Mouse (Mus musculus) heart, embryonic 11.5 days (tissue): ENCODE measurements around the gene Zdhhc4. TPM values are rescaled to one million over a fixed set of nuclear protein-coding genes. Genes with fewer than 3 reads are reported as not detected.

Source experiments
- ATAC-seq: fragments of 200-750 bp; cut with Nextera tagmentation; replicated peaks from 2 replicates; pipeline ENCODE4 v1.8.0; 2017; ENCODE audit warnings: moderate library complexity; ENCODE audit not compliant: insufficient number of reproducible peaks, low FRiP score, low TSS enrichment
- H3K27ac ChIP-seq: fragments of 300-500 bp; sonication (generic); 2 replicates; pipeline ENCODE4 v1.5.1; 2014; ENCODE audit warnings: mild to moderate bottlenecking, low read depth, low read length
- H3K27me3 ChIP-seq: fragments of 300-500 bp; sonication (generic); 2 replicates; pipeline ENCODE4 v1.6.1; 2014; ENCODE audit warnings: mild to moderate bottlenecking, low read length, mixed read lengths; ENCODE audit not compliant: control insufficient read depth, insufficient read depth
- H3K36me3 ChIP-seq: fragments of 300-500 bp; sonication (generic); 2 replicates; pipeline ENCODE4 v1.6.1; 2014; ENCODE audit warnings: mild to moderate bottlenecking, low read length, moderate library complexity, mixed read lengths; ENCODE audit not compliant: control insufficient read depth, insufficient read depth
- H3K4me1 ChIP-seq: fragments of 300-500 bp; sonication (generic); 2 replicates; pipeline ENCODE4 v1.6.1; 2014; ENCODE audit warnings: low read length; ENCODE audit not compliant: control insufficient read depth, insufficient read depth
- H3K4me2 ChIP-seq: fragments of 300-500 bp; sonication (generic); 2 replicates; pipeline ENCODE4 v1.6.1; 2014; ENCODE audit warnings: mild to moderate bottlenecking, moderate library complexity
- H3K4me3 ChIP-seq: fragments of 300-500 bp; sonication (generic); 2 replicates; pipeline ENCODE4 v1.5.1; 2014; ENCODE audit warnings: low read depth, low read length
- H3K9ac ChIP-seq: fragments of 300-500 bp; sonication (generic); 2 replicates; pipeline ENCODE4 v1.6.1; 2014; ENCODE audit warnings: mild to moderate bottlenecking, low read depth, low read length, moderate library complexity
- H3K9me3 ChIP-seq: fragments of 300-500 bp; sonication (generic); replicated peaks from 2 replicates; pipeline ENCODE4 v1.6.1; 2016; ENCODE audit warnings: low read length; ENCODE audit not compliant: control insufficient read depth
- whole genome bisulfite sequencing: fragments of 180-500 bp; shearing (Covaris S2); extraction: QIAGEN DNeasy Blood & Tissue Kit; methylation state at CpG from one replicate; pipeline ENCODE4 v1.1.7; 2014; ENCODE audit not compliant: insufficient replicate concordance; 5-methylcytosine and 5-hydroxymethylcytosine counted together
- polyA plus RNA-seq: library from polyadenylated mRNA; unstranded; fragments of >200 nt; fragmentation: Nextera tagmentation; extraction: Ambion mirVana; gene quantifications from 2 replicates; pipeline ENCODE4 v1.2.1, GENCODE M21; 2014

Gene Zdhhc4
- polyA plus RNA-seq, 1 experiment from 2014 or later = 56.9 TPM

- ATAC-seq = no peak
- Histone ChIP-seq H3K4me2 (peak overlapping the region; percentile 96), H3K9me3 (no peaks in the 10 kb centered on the region), H3K9ac (peak overlapping the region; percentile 79), H3K27me3 (no peaks in the 10 kb centered on the region), H3K4me3 (peak overlapping the region; percentile 76), H3K4me1 (peaks cover 10% of the 10 kb centered on the region), H3K27ac (no peak overlapping the region), H3K36me3 (no peaks in the 10 kb centered on the region)
- 33% methylated on average over 8 of the region's 8 CpGs for WGBS
These were observed 60.1 kb downstream of the Zdhhc4 start for GRCm38 (mm10) chr5:143268985-143269362.

- Histone ChIP-seq H3K4me3 (no peak overlapping the region), H3K9me3 (no peaks in the 10 kb centered on the region), H3K27me3 (no peaks in the 10 kb centered on the region), H3K4me1 (peaks cover 10% of the 10 kb centered on the region), H3K4me2 (no peak overlapping the region), H3K36me3 (no peaks in the 10 kb centered on the region), H3K27ac (no peak overlapping the region), H3K9ac (no peak overlapping the region)
- WGBS = 83% methylated on average over 6 of the region's 6 CpGs
- ATAC-seq = no peak
These were observed 62.3 kb downstream of the Zdhhc4 start for GRCm38 (mm10) chr5:143266794-143267193.

Other genes starting within 250 kb of the Zdhhc4 start
- 22.8 and 35.2 TPM in 2 replicates for gene Rnf216, start 216.3 kb downstream of the Zdhhc4 start, polyA plus RNA-seq
- gene Olfr718-ps1, start 181.7 kb downstream of the Zdhhc4 start, polyA plus RNA-seq = 0.06 and 0.07 TPM in 2 replicates
- 8.6 and 8.9 TPM in 2 replicates for gene Rbak, start 148.5 kb downstream of the Zdhhc4 start, polyA plus RNA-seq
- not detected in 2 replicates for gene Spdye4b, start 148.2 kb downstream of the Zdhhc4 start, polyA plus RNA-seq
- not detected in 2 replicates for gene Spdye4a, start 102.4 kb downstream of the Zdhhc4 start, polyA plus RNA-seq
- gene Zfp12, start 94.1 kb downstream of the Zdhhc4 start, polyA plus RNA-seq = 8.4 and 9.2 TPM in 2 replicates
- 0.89 and 1.2 TPM in 2 replicates for gene Zfp316, start 59.2 kb downstream of the Zdhhc4 start, polyA plus RNA-seq
- gene Zfp853, start 35.6 kb downstream of the Zdhhc4 start, polyA plus RNA-seq = not detected in 2 replicates
- gene E130309D02Rik, start 13.9 kb downstream of the Zdhhc4 start, polyA plus RNA-seq = 19.9 and 25.4 TPM in 2 replicates
- 0.77 and 1.1 TPM in 2 replicates for gene Grid2ip, start 28.1 kb upstream of the Zdhhc4 start, polyA plus RNA-seq
- gene Kdelr2, start 74.6 kb upstream of the Zdhhc4 start, polyA plus RNA-seq = 269 and 291 TPM in 2 replicates
- 8.5 and 8.7 TPM in 2 replicates for gene Daglb, start 135.3 kb upstream of the Zdhhc4 start, polyA plus RNA-seq
- gene Rac1, start 198.8 kb upstream of the Zdhhc4 start, polyA plus RNA-seq = 409 and 438 TPM in 2 replicates